Mouse (Mus musculus) spleen, embryonic (tissue): ENCODE data around the gene Tmem98.

Source experiments
- CTCF ChIA-PET: fragments of 350-600 bp; sonication (Branson Sonifier 250); formaldehyde crosslinking; loops from one replicate; lab custom pipeline; 2022; lab: Charles Lee

Tmem98 gene

GRCm38 (mm10) chr11:80790413-80790812 is 19.6 kb upstream of the Tmem98 start:
- CTCF ChIA-PET, result no interaction called here

- CTCF ChIA-PET, result interaction anchor here (0.6 kb wide), 1 partner anchor 11 kb away, joined by 4 read pairs; no protein-coding TSS in a partner anchor
Observed at GRCm38 (mm10) chr11:80791677-80792432, 18.1 kb upstream of the Tmem98 start.

GRCm38 (mm10) chr11:80793386-80793785 is 16.6 kb upstream of the Tmem98 start:
- CTCF ChIA-PET, result no interaction called here

GRCm38 (mm10) chr11:80794290-80794689 is 15.7 kb upstream of the Tmem98 start:
- CTCF ChIA-PET, result no interaction called here

GRCm38 (mm10) chr11:80795431-80795830 is 14.5 kb upstream of the Tmem98 start:
- CTCF ChIA-PET, result no interaction called here

- CTCF ChIA-PET, result no interaction called here
Observed at GRCm38 (mm10) chr11:80799979-80800378, 10.0 kb upstream of the Tmem98 start.

GRCm38 (mm10) chr11:80802706-80803105 is 7.3 kb upstream of the Tmem98 start:
- CTCF ChIA-PET, result no interaction called here

- CTCF ChIA-PET, result no interaction called here
Observed at GRCm38 (mm10) chr11:80808551-80809070, 1.4 kb upstream of the Tmem98 start.

GRCm38 (mm10) chr11:80809666-80809992 is 346 bp upstream of the Tmem98 start:
- CTCF ChIA-PET, result no interaction called here

- CTCF ChIA-PET, result no interaction called here
Observed at GRCm38 (mm10) chr11:80811156-80811555, 1.2 kb downstream of the Tmem98 start.

- CTCF ChIA-PET, result interaction anchor here (0.6 kb wide), 1 partner anchor 9 kb away, joined by 3 read pairs; no protein-coding TSS in a partner anchor
Observed at GRCm38 (mm10) chr11:80815354-80815753, 5.4 kb downstream of the Tmem98 start.

GRCm38 (mm10) chr11:80818060-80818697 is 8.2 kb downstream of the Tmem98 start:
- CTCF ChIA-PET, result interaction anchor here (2.4 kb wide), 1 partner anchor 123 kb away, joined by 6 read pairs; no protein-coding TSS in a partner anchor

GRCm38 (mm10) chr11:80820085-80820484 is 10.1 kb downstream of the Tmem98 start:
- CTCF ChIA-PET, result interaction anchor here (0.7 kb wide), 1 partner anchor 345 kb away, joined by 10 read pairs; no protein-coding TSS in a partner anchor

- CTCF ChIA-PET, result interaction anchor here (0.6 kb wide), 1 partner anchor 74 kb away, joined by 5 read pairs; no protein-coding TSS in a partner anchor
Observed at GRCm38 (mm10) chr11:80821296-80821695, 11.3 kb downstream of the Tmem98 start.

- CTCF ChIA-PET, result interaction anchor here (0.6 kb wide), 1 partner anchor 74 kb away, joined by 5 read pairs; no protein-coding TSS in a partner anchor
Observed at GRCm38 (mm10) chr11:80821794-80822193, 11.8 kb downstream of the Tmem98 start.

- CTCF ChIA-PET, result interaction anchor here (0.7 kb wide), 1 partner anchor 406 kb away, joined by 5 read pairs; no protein-coding TSS in a partner anchor
Observed at GRCm38 (mm10) chr11:80835395-80835794, 25.4 kb downstream of the Tmem98 start.

- CTCF ChIA-PET, result interaction anchor here (0.7 kb wide), 1 partner anchor 406 kb away, joined by 5 read pairs; no protein-coding TSS in a partner anchor
Observed at GRCm38 (mm10) chr11:80835841-80836240, 25.9 kb downstream of the Tmem98 start.

GRCm38 (mm10) chr11:80838724-80839123 is 28.7 kb downstream of the Tmem98 start:
- CTCF ChIA-PET, result interaction anchor here (0.6 to 0.7 kb wide), 2 partner anchors 665 to 798 kb away, joined by 3 read pairs; no protein-coding TSS in a partner anchor

GRCm38 (mm10) chr11:80843435-80843834 is 33.5 kb downstream of the Tmem98 start:
- CTCF ChIA-PET, result no interaction called here

- CTCF ChIA-PET, result no interaction called here
Observed at GRCm38 (mm10) chr11:80845486-80845885, 35.5 kb downstream of the Tmem98 start.

- CTCF ChIA-PET, result no interaction called here
Observed at GRCm38 (mm10) chr11:80846115-80846514, 36.1 kb downstream of the Tmem98 start.

GRCm38 (mm10) chr11:80848131-80848530 is 38.2 kb downstream of the Tmem98 start:
- CTCF ChIA-PET, result no interaction called here
